Mouse (Mus musculus): ENCODE measurements at regions not wholly inside any gene's neighbourhood (a gene's known extent, or its start where the extent isn't known, plus 50 kb on each side); places are given as distances from the start of the nearest gene placed in this dataset.

- Histone ChIP-seq H3K4me3 (replicated peaks; ENCODE audit: extremely low read depth, low read depth, low read length) (no peak overlapping the region), H3K4me1 (ENCODE audit: control insufficient read depth, insufficient read depth, low read length) (no peaks in the 10 kb centered on the region)
- WGBS: 74% methylated on average over 3 of the region's 3 CpGs
- no peak for DNase-seq
- no peak for TF ChIP-seq POLR2A (IDR thresholded peaks at IDR 0.05; ENCODE audit: borderline replicate concordance, extremely low read depth, low read depth, low read length)
- TF ChIP-seq CTCF (IDR thresholded peaks at IDR 0.05; ENCODE audit: insufficient read depth, low read length): no peak
These were observed 58.8 kb upstream of the 1700025G04Rik start for GRCm38 (mm10) chr1:152148731-152149130.

- no peak for DNase-seq
- no peak overlapping the region for H3K4me3 ChIP-seq (replicated peaks; ENCODE audit: extremely low read depth, low read depth, low read length)
- TF ChIP-seq CTCF (IDR thresholded peaks at IDR 0.05; ENCODE audit: insufficient read depth, low read length) (no peak), POLR2A (IDR thresholded peaks at IDR 0.05; ENCODE audit: borderline replicate concordance, extremely low read depth, low read depth, low read length) (no peak)
- H3K4me1 ChIP-seq (ENCODE audit: control insufficient read depth, insufficient read depth, low read length): no peaks in the 10 kb centered on the region
- 49% methylated on average over 5 of the region's 5 CpGs for WGBS
These were observed 50.2 kb upstream of the 1700025G04Rik start for GRCm38 (mm10) chr1:152140175-152140574.
